Comparison of ENCODE assay signal across 1 mouse cellular context in genomic region chr17:35045807-35046680, GRCm38 (mm10).
A peak's percentile ranks its signal among the peaks of the same experiment; 100 is the strongest.
TF ChIP-seq lines count a peak whose summit lies in the region.

No protein-coding gene starts in this region.

TF ChIP-seq in MEL, 35 proteins besides CTCF, POLR2A, EP300 and RAD21:
- TF ChIP-seq CHD2 (IDR thresholded peaks at IDR 0.05; ENCODE audit: low read length), result no peak
- TF ChIP-seq ETS1 (IDR thresholded peaks at IDR 0.05; ENCODE audit: low read depth, low read length), result peak; percentile 58; the same call in 1 of the 2 replicates
- TF ChIP-seq HCFC1 (IDR thresholded peaks at IDR 0.05; ENCODE audit: low read depth, low read length), result no peak
- TF ChIP-seq UBTF (IDR thresholded peaks at IDR 0.05; ENCODE audit: borderline replicate concordance, insufficient read depth, low read depth, low read length), result no peak
- TF ChIP-seq ZKSCAN1 (IDR thresholded peaks at IDR 0.05; ENCODE audit: low read depth, low read length), result no peak
- TF ChIP-seq CHD1 (IDR thresholded peaks at IDR 0.05; ENCODE audit: low read depth, low read length), result no peak
- no peak for TF ChIP-seq TAL1 (IDR thresholded peaks at IDR 0.05; ENCODE audit: low read length)
- TF ChIP-seq NELFE (IDR thresholded peaks at IDR 0.05; ENCODE audit: low read depth, low read length), result peak; percentile 56; the same call in 1 of the 2 replicates
- no peak for TF ChIP-seq JUND (IDR thresholded peaks at IDR 0.05; ENCODE audit: low read depth, low read length)
- TF ChIP-seq KAT2A (conservative IDR thresholded peaks at IDR 0.05; ENCODE audit: low read depth, low read length), result no peak
- no peak for TF ChIP-seq TBP (IDR thresholded peaks at IDR 0.05; ENCODE audit: low read depth, low read length)
- no peak for TF ChIP-seq GATA1 (IDR thresholded peaks at IDR 0.05; ENCODE audit: low read depth, low read length)
- 0 out of 2 replicates have a peak, but pooled peaks have one; percentile 1 for TF ChIP-seq ELF1 (IDR thresholded peaks at IDR 0.05; ENCODE audit: low read depth, low read length)
- TF ChIP-seq POLR2AphosphoS2 (IDR thresholded peaks at IDR 0.05; ENCODE audit: low read length), result peak; percentile 61; the same call in 1 of the 2 replicates
- no peak; the same call in none of the 2 replicates for TF ChIP-seq MAX (IDR thresholded peaks at IDR 0.05; ENCODE audit: low read length)
- TF ChIP-seq USF1 (IDR thresholded peaks at IDR 0.05; ENCODE audit: low read depth, low read length), result no peak
- TF ChIP-seq E2F4 (IDR thresholded peaks at IDR 0.05; ENCODE audit: borderline replicate concordance, low read depth, low read length), result no peak
- peak; percentile 42; the same call in 1 of the 2 replicates for TF ChIP-seq TCF12 (IDR thresholded peaks at IDR 0.05; ENCODE audit: low read depth, low read length)
- TF ChIP-seq MAZ (IDR thresholded peaks at IDR 0.05; ENCODE audit: low read depth, low read length), result 0 out of 2 replicates have a peak, but pooled peaks have one; percentile 38
- TF ChIP-seq ZMIZ1 (IDR thresholded peaks at IDR 0.05; ENCODE audit: low read depth, low read length), result peak; percentile 66; the same call in 1 of the 2 replicates
- peak; percentile 51 for TF ChIP-seq MXI1 (IDR thresholded peaks at IDR 0.05; ENCODE audit: low read depth, low read length)
- no peak for TF ChIP-seq MYB (IDR thresholded peaks at IDR 0.05; ENCODE audit: low read depth, low read length)
- no peak for TF ChIP-seq SIN3A (IDR thresholded peaks at IDR 0.05; ENCODE audit: low read length)
- no peak for TF ChIP-seq SMC3 (IDR thresholded peaks at IDR 0.05; ENCODE audit: low read depth, low read length)
- TF ChIP-seq MYC (IDR thresholded peaks at IDR 0.05; ENCODE audit: low read depth, low read length), result no peak
